Mouse (Mus musculus) large intestine, adult 2 months (tissue): ENCODE measurements around the gene Rexo5. TPM values are rescaled to one million over a fixed set of nuclear protein-coding genes. Genes with fewer than 3 reads are reported as not detected.

Source experiments
- DNase-seq: peaks from one replicate; pipeline ENCODE4 v3.0.0-alpha.2; 2012; ENCODE audit warnings: low read depth, low spot score
- WGBS: fragments of 180-500 bp; shearing (Covaris S2); methylation state at CpG from one replicate; pipeline ENCODE4 v1.1.7; 2018; 5-methylcytosine and 5-hydroxymethylcytosine counted together
- polyA plus RNA-seq: library from polyadenylated mRNA; depleted of rRNA; stranded (reverse); fragments of >200 nt; gene quantifications from 2 replicates; pipeline ENCODE4 v1.2.3, GENCODE M21; 2012; rRNA removed

The Rexo5 gene
- polyA plus RNA-seq, 1 experiment, result 3.7 TPM

DNA sequence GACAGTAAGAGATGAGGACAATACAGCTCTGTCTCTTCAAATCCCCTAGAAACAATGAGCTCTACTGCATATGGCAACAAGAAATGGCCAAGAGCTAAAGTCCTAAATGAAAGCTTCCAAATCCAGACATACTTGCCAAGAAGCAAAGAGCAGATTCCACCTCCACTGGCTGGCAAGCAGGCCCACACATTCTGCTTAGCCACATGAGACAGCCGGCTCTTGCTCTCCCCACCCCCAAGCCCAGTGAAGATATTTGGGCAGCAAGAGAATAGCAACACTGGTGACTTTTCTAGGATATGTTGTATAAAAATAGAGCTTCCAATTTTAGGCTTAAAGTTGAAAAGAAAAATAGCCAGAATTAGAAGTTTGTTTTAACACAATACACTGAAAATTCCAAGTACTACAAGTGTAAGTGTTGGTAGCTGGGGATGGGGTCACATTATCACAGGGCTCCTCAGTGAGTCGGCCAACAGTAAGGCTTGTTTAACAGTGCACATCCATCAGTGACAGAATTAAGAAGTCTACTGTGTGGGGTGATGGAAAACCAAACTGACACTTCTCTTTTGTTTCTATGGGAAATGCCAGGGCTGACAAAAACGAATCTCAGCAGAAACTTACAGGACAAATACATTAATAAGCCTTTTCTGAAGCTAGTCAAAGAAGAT lies 82.1 kb downstream of the Rexo5 start:
- no peak for DNase-seq

DNA sequence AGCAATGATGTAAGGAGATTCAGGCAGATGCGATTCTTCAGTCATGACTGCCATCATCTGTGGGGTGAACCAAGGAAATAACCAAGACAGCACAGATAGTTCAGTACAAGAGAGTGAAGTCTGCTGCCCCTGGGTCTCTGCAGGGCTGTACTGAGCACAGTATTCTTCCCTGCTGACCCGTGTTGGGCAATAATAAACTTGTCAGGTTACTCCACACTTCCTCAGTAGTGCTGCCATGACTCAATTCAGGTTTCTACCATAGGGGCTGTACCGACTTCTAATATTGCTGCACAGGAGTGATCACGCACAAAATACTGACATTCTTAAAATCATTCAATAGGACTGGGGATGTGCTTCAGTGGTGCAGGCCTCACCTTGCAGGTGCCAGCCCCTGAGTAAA lies 85.4 kb downstream of the Rexo5 start:
- WGBS, result 85% methylated on average over 4 of the region's 4 CpGs
- no peak for DNase-seq

More for the DNA sequence above, 82.1 kb downstream of the Rexo5 start:
- WGBS, result 59% methylated on average over 3 of the region's 3 CpGs

DNA sequence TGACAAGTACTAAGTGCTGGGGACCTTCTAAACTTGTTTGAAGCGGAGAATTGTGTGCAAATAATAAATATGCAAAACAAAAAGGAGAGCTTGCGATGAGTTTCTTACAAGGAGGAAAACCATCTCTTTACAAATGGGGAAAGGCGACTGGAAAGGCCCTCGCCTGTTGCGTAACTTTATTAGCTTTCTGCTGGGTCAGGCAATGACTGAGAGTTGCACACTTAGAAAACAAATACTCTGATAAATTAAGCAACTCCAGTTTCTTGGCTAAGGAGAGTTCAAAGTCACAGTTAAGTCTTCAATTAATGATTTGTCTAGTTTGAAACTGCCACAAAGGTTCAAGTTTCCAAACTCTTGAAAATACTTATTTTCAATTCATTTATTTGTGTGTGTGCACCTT lies 86.5 kb downstream of the Rexo5 start:
- 46% methylated on average over 5 of the region's 5 CpGs for WGBS
- no peak for DNase-seq

DNA sequence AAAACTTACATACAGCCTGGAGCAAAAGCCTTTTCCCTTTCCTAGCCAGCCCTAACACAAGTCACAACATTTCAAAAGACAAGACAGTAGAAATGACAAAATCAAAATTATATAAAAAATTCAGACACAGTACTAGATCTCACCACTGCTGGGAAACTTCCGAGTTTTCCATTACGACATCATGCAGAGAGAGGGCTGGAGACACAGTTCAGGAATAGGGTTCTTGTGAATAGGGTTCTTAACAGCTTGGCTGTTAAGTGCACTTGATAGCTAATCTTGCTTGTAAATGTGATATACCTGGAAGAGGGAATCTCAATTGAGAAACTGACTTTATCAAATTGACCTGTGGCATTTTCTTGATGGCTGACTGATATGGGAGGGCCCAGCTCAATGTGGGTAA lies 87.4 kb downstream of the Rexo5 start:
- no peak for DNase-seq
- 87% methylated on average over 2 of the region's 2 CpGs for WGBS

DNA sequence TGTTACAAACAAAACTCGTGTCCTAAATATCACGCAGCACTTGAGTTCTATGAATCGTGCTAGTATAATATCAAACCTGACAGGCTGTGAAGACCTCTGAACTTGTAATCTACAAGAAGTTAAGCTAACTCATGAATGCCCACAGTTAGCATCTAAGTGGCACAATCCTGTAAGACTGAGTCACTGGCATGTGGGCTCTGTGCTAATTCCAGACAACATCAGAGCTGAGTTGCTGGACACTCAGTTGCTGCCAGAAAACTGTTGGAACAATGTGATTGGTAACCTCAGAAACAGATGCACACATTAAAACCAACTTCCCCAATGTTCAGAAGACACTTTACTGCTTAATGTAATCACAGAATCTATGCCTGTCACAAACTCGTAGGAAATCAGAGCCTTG lies 94.1 kb downstream of the Rexo5 start:
- no peak for DNase-seq
- 84% methylated on average over 4 of the region's 4 CpGs for WGBS

DNA sequence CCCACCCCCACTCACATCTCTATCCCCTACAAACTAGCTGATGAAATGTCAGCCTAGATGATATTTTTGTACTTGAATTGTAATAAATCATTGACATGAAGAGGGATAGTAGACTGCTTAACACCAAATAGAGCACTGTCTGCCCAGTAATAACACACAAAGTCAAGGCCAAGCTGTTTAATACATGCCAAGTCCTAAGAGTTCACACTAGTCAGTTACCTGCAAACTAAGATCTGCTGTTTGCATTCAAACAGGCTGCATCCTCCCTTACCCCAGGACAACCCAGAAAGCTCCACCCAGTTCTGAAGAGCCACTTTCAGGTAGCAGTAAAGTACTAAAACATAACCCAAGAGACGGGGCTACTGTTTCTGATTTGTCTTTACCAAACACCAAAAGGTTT lies 98.4 kb downstream of the Rexo5 start:
- 52% methylated on average over 1 of the region's 1 CpGs for WGBS
- no peak for DNase-seq

DNA sequence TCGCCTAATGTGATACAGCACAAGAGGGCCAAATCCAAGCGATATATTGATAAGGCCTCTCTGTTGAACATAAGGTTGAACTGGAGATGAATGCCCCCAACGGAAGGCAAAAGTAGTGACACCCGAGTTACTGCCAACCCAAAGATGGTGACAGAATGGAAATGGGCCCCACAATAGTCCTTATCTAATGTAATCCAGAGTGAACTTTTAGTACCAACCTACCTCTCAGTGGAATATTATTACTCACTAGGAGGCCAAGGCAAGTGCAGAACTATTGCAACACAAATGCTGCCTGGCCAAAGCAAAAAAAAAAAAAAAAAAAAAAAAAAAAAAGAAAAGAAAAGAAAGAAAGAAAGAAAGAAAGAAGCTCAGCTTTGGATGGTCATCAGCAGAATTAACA lies 98.9 kb downstream of the Rexo5 start:
- WGBS, result 80% methylated on average over 4 of the region's 4 CpGs
- no peak for DNase-seq

DNA sequence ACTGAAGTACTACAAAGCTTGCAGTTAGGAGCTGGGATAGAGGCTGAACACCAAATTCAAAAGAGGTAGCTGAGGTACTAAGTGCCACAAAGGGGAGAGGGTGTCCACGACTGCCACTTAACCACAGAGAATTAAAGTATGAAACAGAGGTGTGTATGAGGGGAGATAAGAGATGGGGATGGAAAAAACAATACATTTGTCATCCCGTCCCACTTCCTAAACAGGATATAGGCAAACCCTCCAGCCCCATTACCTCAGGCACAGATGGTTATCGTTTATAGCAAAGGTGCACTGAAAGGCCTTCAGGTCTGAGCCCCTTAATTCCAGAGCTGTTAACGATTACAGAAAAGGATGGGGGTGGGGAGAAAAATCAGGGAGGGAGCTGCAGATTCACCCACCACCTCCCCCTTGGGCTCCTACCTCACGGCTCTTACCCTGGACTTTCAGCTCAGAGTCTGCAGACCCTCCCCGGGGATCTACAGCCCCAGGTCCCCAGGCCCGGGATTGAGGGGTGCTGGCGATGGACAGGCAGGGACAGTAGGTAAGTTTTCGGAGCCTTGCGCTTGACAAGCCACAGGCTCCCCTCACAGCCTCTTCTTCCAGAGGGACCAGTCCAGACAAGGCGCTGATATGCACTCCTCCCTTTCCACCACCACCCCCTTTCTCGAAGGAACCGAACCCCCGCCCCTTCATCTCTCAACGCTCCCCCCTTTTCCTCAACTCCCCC lies 101.2 kb downstream of the Rexo5 start:
- no peak for DNase-seq
- under 1% methylated on average over 15 of the region's 15 CpGs for WGBS

DNA sequence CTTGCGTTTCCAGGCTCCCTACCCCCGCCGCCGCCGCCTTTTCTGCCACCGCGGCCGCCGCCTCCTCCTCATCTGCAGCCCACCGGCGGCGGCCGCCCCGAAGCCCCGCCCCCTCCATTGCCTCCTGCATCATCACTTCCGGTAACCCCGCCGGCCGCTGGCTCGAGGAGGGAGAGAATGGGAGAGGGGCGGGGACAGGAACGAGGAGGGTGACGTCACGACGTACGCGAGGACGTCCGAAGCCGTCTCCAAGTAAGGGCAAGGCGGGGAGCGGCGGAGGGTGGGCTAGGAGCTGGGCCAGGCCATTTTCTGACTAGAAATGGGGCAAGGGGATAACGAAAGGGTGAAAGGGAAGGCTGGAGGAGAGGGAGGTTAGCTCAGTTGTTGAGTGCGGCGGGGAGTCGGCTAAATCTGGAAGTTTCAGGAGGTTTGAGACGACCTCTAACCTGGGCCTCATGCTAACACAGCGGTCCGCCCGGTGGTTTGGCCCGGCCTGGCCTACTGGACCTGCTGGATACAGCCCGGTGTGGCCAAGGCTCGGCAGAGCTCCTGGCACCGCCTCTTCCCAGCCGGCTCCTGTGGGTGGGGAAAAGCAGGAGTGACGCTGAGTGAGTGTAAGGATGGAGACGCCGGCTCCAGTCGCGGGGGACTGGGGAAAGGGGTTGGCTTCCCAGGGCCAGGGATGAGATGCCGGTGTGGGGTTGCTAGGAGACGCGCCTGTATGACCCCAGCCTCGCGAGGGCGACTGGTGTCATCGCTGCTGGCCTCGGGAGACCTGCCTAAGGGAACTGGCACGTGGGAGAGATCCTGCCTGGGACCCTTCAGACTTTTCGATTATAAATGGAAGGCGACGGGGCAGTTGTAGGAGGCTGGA lies 102.1 kb downstream of the Rexo5 start, which contains the start of the genes Lyrm1 and Dcun1d3:
TSS of gene Lyrm1 (plus strand) at position 223 of the 874 bp plus-strand sequence.
TSS of gene Dcun1d3 (minus strand) at position 660 of the 874 bp plus-strand sequence.
- peak; percentile 87 for DNase-seq
- WGBS, result under 1% methylated on average over 63 of the region's 63 CpGs

DNA sequence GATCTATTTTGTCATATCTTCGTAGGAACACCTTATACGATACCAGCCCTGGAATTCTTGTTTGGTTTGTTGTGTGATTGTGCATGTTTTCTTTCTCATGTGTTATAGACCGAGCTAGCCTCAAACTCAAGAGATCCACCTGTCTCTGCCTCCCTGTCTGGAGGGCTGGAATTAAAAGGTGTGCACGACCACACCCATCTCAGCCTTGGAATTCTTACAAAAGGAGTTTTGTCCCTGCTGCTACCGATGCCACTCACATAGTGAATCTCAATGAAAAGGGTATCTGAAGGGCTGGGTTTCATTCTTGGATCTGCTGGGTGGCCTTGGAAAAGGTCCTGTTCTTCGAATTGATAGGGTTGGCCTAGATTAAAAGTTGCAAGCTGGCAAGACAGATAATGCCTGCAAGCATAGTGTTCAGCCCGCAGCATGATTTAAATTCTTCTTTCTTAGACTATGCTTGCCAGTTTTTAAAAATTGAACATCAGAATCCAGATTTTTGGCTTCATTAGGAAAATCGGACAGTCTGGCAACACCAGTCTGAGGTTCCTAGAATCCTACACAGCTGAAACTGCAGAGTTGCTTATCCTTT lies 103.8 kb downstream of the Rexo5 start:
- DNase-seq, result no peak
- 88% methylated on average over 8 of the region's 8 CpGs for WGBS

DNA sequence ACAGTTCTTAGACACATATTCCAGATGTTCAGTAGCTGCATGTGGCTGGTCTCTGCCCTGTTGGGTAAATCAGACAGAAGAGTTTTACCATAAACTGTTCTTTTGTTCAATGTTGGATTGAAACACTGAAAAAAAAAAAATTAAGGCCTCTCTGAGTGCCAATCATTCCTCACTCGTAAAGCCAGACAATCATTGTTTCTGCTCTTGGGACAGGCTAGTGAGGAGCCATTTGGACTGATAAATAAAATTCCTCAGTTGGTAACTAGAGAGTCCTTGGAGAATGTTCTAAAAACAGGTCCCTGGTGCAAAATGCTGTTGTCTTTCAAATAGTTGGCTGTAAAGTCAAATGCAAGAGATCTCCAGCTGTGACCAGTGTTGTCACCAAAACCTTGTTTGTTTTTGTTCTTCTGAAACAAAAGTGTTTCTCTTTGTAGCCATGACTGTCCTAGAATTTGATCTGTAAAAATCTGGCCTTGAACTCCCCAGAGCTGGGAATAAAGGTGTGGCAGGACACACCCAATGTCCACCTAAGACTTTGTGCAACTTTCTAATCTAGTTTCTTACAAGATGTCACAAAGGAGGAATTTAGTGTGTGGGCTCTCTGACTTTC lies 104.5 kb downstream of the Rexo5 start:
- DNase-seq, result no peak
- WGBS, result 70% methylated on average over 1 of the region's 1 CpGs

Other genes starting within 250 kb of the Rexo5 start
- gene Acsm2, start 239.7 kb upstream of the Rexo5 start, polyA plus RNA-seq, result not detected in 2 replicates
- not detected in 2 replicates for gene Acsm1, start 187.0 kb upstream of the Rexo5 start, polyA plus RNA-seq
- gene Acsm4, start 104.0 kb upstream of the Rexo5 start, polyA plus RNA-seq, result not detected in 2 replicates
- gene Thumpd1, start 73.2 kb upstream of the Rexo5 start, polyA plus RNA-seq, result 8.6 and 9.9 TPM in 2 replicates
- gene Acsm3, start 33.1 kb upstream of the Rexo5 start, polyA plus RNA-seq, result 3.8 and 10.2 TPM in 2 replicates
- 1.3 and 1.4 TPM in 2 replicates for gene Eri2, start 52 bp downstream of the Rexo5 start, polyA plus RNA-seq
- gene Lyrm1, start 101.9 kb downstream of the Rexo5 start, polyA plus RNA-seq, result 2.6 and 2.7 TPM in 2 replicates
- gene Dcun1d3, start 102.3 kb downstream of the Rexo5 start, polyA plus RNA-seq, result 2.7 and 4.0 TPM in 2 replicates